Mouse (Mus musculus) limb, embryonic 12.5 days (tissue): ENCODE results near the gene Ccdc91. TPM values are rescaled to one million over a fixed set of nuclear protein-coding genes. Genes with fewer than 3 reads are reported as not detected.

ENCODE experiments used
- ATAC-seq: fragments of 200-750 bp; cut with Nextera tagmentation; 2 replicates; pipeline ENCODE4 v1.8.0; 2017; ENCODE audit warnings: low read depth, moderate TSS enrichment; ENCODE audit not compliant: insufficient number of reproducible peaks, insufficient read depth, low FRiP score, low TSS enrichment
- H3K27ac ChIP-seq: fragments of 300-500 bp; sonication (generic); 2 replicates; pipeline ENCODE4 v1.5.1; 2016; ENCODE audit warnings: mild to moderate bottlenecking, moderate library complexity
- H3K27me3 ChIP-seq: fragments of 300-500 bp; sonication (generic); 2 replicates; pipeline ENCODE4 v1.6.1; 2016; ENCODE audit warnings: mild to moderate bottlenecking, moderate library complexity
- H3K36me3 ChIP-seq: fragments of 300-500 bp; sonication (generic); 2 replicates; pipeline ENCODE4 v1.6.1; 2016; ENCODE audit warnings: mild to moderate bottlenecking, moderate library complexity
- H3K4me1 ChIP-seq: fragments of 300-500 bp; sonication (generic); replicated peaks from 2 replicates; pipeline ENCODE4 v1.6.1; 2016
- H3K4me2 ChIP-seq: fragments of 300-500 bp; sonication (generic); 2 replicates; pipeline ENCODE4 v1.6.1; 2016; ENCODE audit warnings: mild to moderate bottlenecking, moderate library complexity
- H3K4me3 ChIP-seq: fragments of 300-500 bp; sonication (generic); replicated peaks from 2 replicates; pipeline ENCODE4 v1.5.1; 2016; ENCODE audit warnings: mild to moderate bottlenecking
- H3K9ac ChIP-seq: fragments of 300-500 bp; sonication (generic); replicated peaks from 2 replicates; pipeline ENCODE4 v1.6.1; 2016; ENCODE audit warnings: mild to moderate bottlenecking, moderate library complexity
- H3K9me3 ChIP-seq: fragments of 300-500 bp; sonication (generic); 2 replicates; pipeline ENCODE4 v1.6.1; 2016; ENCODE audit warnings: mild to moderate bottlenecking, moderate library complexity
- WGBS: fragments of 180-500 bp; shearing (Covaris S2); methylation state at CpG from one replicate; pipeline ENCODE4 v1.1.7; 2016; 5-methylcytosine and 5-hydroxymethylcytosine counted together
- polyA plus RNA-seq: library from polyadenylated mRNA; unstranded; fragments of >200 nt; fragmentation: Nextera tagmentation; extraction: Ambion mirVana; gene quantifications from 2 replicates; pipeline ENCODE4 v1.2.1, GENCODE M21; 2016

Ccdc91 gene
- polyA plus RNA-seq = 26.4 and 27.8 TPM in 2 replicates

- peaks cover 4% of the 10 kb centered on the region for H3K4me1 ChIP-seq
- under 1% methylated on average over 78 of the region's 78 CpGs for WGBS
- H3K4me3 ChIP-seq = peak within 1 kb of the TSS; percentile 68
- no peaks in the 10 kb centered on the region for H3K36me3 ChIP-seq
- ATAC-seq = peak; percentile 96
- H3K27me3 ChIP-seq = no peaks in the 10 kb centered on the region
- no peaks in the 10 kb centered on the region for H3K9me3 ChIP-seq
- peak within 1 kb of the TSS; percentile 80 for H3K9ac ChIP-seq
- peak within 1 kb of the TSS; percentile 79 for H3K4me2 ChIP-seq
- peak within 1 kb of the TSS; percentile 89 for H3K27ac ChIP-seq
Observed at GRCm38 (mm10) chr6:147475727-147476613, at the start of gene Ccdc91. Gene Ccdc91, plus strand, starts transcription at chr6:147475828.

GRCm38 (mm10) chr6:147426927-147427487, 48.6 kb upstream of the Ccdc91 start:
- WGBS = 22% methylated on average over 11 of the region's 11 CpGs
- peak; percentile 88 for ATAC-seq
- H3K9me3 ChIP-seq = no peaks in the 10 kb centered on the region
- no peak overlapping the region for H3K27ac ChIP-seq
- H3K4me2 ChIP-seq = peak overlapping the region; percentile 17; the same call in 1 of the 2 replicates
- no peaks in the 10 kb centered on the region for H3K36me3 ChIP-seq
- H3K9ac ChIP-seq = no peak overlapping the region
- no peaks in the 10 kb centered on the region for H3K27me3 ChIP-seq
- peaks cover 26% of the 10 kb centered on the region for H3K4me1 ChIP-seq
- H3K4me3 ChIP-seq = no peak overlapping the region

GRCm38 (mm10) chr6:147455775-147456174, 19.9 kb upstream of the Ccdc91 start:
- no peak for ATAC-seq
- WGBS = 92% methylated on average over 5 of the region's 5 CpGs

GRCm38 (mm10) chr6:147458637-147459301, 16.9 kb upstream of the Ccdc91 start:
- H3K9ac ChIP-seq = no peak overlapping the region
- H3K4me1 ChIP-seq = no peaks in the 10 kb centered on the region
- no peaks in the 10 kb centered on the region; the same call in 1 of the 2 replicates for H3K27me3 ChIP-seq
- H3K4me3 ChIP-seq = no peak overlapping the region
- no peaks in the 10 kb centered on the region for H3K9me3 ChIP-seq
- 75% methylated on average over 11 of the region's 11 CpGs for WGBS
- no peak for ATAC-seq
- H3K4me2 ChIP-seq = no peak overlapping the region
- H3K27ac ChIP-seq = no peak overlapping the region
- no peaks in the 10 kb centered on the region for H3K36me3 ChIP-seq

More at GRCm38 (mm10) chr6:147455775-147456174, 19.9 kb upstream of the Ccdc91 start:
- H3K27ac ChIP-seq = no peak overlapping the region
- H3K27me3 ChIP-seq = no peaks in the 10 kb centered on the region; the same call in 1 of the 2 replicates
- H3K9me3 ChIP-seq = no peaks in the 10 kb centered on the region
- H3K36me3 ChIP-seq = no peaks in the 10 kb centered on the region
- no peak overlapping the region for H3K4me2 ChIP-seq
- no peak overlapping the region for H3K9ac ChIP-seq
- no peaks in the 10 kb centered on the region for H3K4me1 ChIP-seq
- no peak overlapping the region for H3K4me3 ChIP-seq

- Histone ChIP-seq H3K4me1 (no peaks in the 10 kb centered on the region), H3K4me3 (no peak overlapping the region), H3K4me2 (no peak overlapping the region), H3K9ac (no peak overlapping the region), H3K9me3 (no peaks in the 10 kb centered on the region), H3K27ac (no peak overlapping the region), H3K27me3 (no peaks in the 10 kb centered on the region), H3K36me3 (no peaks in the 10 kb centered on the region)
- 65% methylated on average over 5 of the region's 5 CpGs for WGBS
- ATAC-seq = no peak
Observed at GRCm38 (mm10) chr6:147470016-147470415, 5.6 kb upstream of the Ccdc91 start.

- H3K27me3 ChIP-seq = no peaks in the 10 kb centered on the region
- H3K36me3 ChIP-seq = no peaks in the 10 kb centered on the region
- H3K4me3 ChIP-seq = no peak overlapping the region
- ATAC-seq = no peak
- WGBS = 91% methylated on average over 5 of the region's 5 CpGs
- no peak overlapping the region for H3K4me2 ChIP-seq
- H3K27ac ChIP-seq = no peak overlapping the region
- no peak overlapping the region for H3K9ac ChIP-seq
- no peaks in the 10 kb centered on the region for H3K9me3 ChIP-seq
- H3K4me1 ChIP-seq = peaks cover 4% of the 10 kb centered on the region; the same call in 1 of the 2 replicates
Observed at GRCm38 (mm10) chr6:147481141-147481540, 5.5 kb downstream of the Ccdc91 start.

GRCm38 (mm10) chr6:147490120-147490519, 14.5 kb downstream of the Ccdc91 start:
- H3K9me3 ChIP-seq = no peaks in the 10 kb centered on the region
- WGBS = 91% methylated on average over 3 of the region's 3 CpGs
- no peak overlapping the region for H3K9ac ChIP-seq
- H3K27me3 ChIP-seq = no peaks in the 10 kb centered on the region
- H3K36me3 ChIP-seq = no peaks in the 10 kb centered on the region
- no peak for ATAC-seq
- no peak overlapping the region for H3K27ac ChIP-seq
- H3K4me1 ChIP-seq = no peaks in the 10 kb centered on the region
- no peak overlapping the region for H3K4me3 ChIP-seq
- no peak overlapping the region for H3K4me2 ChIP-seq

- no peak for ATAC-seq
- 87% methylated on average over 4 of the region's 4 CpGs for WGBS
Observed at GRCm38 (mm10) chr6:147492551-147492950, 16.9 kb downstream of the Ccdc91 start.

GRCm38 (mm10) chr6:147501439-147501838, 25.8 kb downstream of the Ccdc91 start:
- no peaks in the 10 kb centered on the region for H3K27me3 ChIP-seq
- no peaks in the 10 kb centered on the region for H3K36me3 ChIP-seq
- no peak overlapping the region for H3K9ac ChIP-seq
- WGBS = 90% methylated on average over 3 of the region's 3 CpGs
- no peak overlapping the region for H3K4me2 ChIP-seq
- ATAC-seq = no peak
- no peaks in the 10 kb centered on the region for H3K9me3 ChIP-seq
- no peak overlapping the region for H3K27ac ChIP-seq
- peaks cover 4% of the 10 kb centered on the region; the same call in 1 of the 2 replicates for H3K4me1 ChIP-seq
- H3K4me3 ChIP-seq = no peak overlapping the region

More at GRCm38 (mm10) chr6:147492551-147492950, 16.9 kb downstream of the Ccdc91 start:
- Histone ChIP-seq H3K36me3 (no peaks in the 10 kb centered on the region), H3K27ac (no peak overlapping the region), H3K4me1 (no peaks in the 10 kb centered on the region), H3K4me2 (no peak overlapping the region), H3K9me3 (no peaks in the 10 kb centered on the region), H3K9ac (no peak overlapping the region), H3K4me3 (no peak overlapping the region), H3K27me3 (no peaks in the 10 kb centered on the region)

GRCm38 (mm10) chr6:147506074-147506473, 30.4 kb downstream of the Ccdc91 start:
- 72% methylated on average over 9 of the region's 9 CpGs for WGBS
- Histone ChIP-seq H3K27ac (no peak overlapping the region), H3K36me3 (no peaks in the 10 kb centered on the region), H3K4me3 (no peak overlapping the region), H3K4me2 (no peak overlapping the region), H3K9me3 (no peaks in the 10 kb centered on the region), H3K4me1 (peaks cover 5% of the 10 kb centered on the region; the same call in 1 of the 2 replicates), H3K27me3 (no peaks in the 10 kb centered on the region), H3K9ac (no peak overlapping the region)
- ATAC-seq = no peak

- WGBS = 88% methylated on average over 10 of the region's 10 CpGs
- Histone ChIP-seq H3K4me1 (peaks cover 5% of the 10 kb centered on the region; the same call in 1 of the 2 replicates), H3K27ac (no peak overlapping the region), H3K9ac (no peak overlapping the region), H3K9me3 (no peaks in the 10 kb centered on the region), H3K4me2 (no peak overlapping the region), H3K36me3 (no peaks in the 10 kb centered on the region), H3K27me3 (no peaks in the 10 kb centered on the region), H3K4me3 (no peak overlapping the region)
- no peak for ATAC-seq
Observed at GRCm38 (mm10) chr6:147506496-147506895, 30.9 kb downstream of the Ccdc91 start.
